Mouse (Mus musculus) hindlimb bud, embryonic 11.5 days (tissue): Measurements from ENCODE around the gene Krt10.

Experiments
- DNase-seq: peaks from one replicate; pipeline ENCODE4 v3.0.0-alpha.2; 2012; ENCODE audit warnings: low read depth, low spot score; ENCODE audit errors: extremely low spot score

Krt10 gene

DNA sequence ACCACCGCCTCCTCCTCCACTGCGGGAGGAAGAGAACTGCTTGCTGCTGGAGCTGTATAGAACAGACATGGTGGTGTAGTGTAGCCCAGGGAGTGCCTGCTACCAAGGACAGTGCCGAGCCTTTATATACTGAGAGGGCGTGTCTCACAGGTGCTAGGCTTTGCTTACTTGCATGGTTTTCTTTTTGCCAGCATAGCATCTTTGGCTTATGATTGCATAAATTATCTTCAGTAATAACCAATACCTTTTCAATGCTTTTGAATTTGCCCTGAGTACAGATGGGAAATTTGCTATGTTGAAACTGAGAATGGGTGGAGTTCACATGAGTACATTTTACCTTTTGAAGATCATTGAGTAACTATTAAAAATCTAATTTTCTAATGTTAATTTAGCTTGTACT, at the start of gene Krt10:
Krt10 (minus strand) TSS at position 101 of the 400 bp plus-strand sequence.
- no peak for DNase-seq

DNA sequence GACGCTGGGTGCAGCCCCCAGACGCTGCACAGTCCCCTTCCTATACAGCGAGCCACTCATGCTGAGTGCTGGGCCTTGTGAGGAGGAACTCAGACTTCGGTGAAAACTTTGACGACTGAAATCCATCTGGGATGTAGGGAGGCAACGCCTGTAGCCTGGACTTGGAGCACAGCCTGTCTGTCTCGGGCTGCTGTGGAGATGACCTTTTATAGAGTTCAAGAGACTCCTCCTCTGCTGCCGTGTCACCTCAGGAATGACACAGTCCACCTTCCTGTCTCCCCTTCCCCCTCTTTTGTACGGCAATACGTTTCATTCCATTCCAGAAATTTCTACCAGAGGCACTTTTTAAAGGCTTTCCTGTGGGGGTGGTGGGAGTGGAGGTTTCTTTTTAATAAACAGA, 48.8 kb upstream of the Krt10 start, which contains the start of gene Krt20:
Krt20 (minus strand) TSS at position 179 of the 400 bp plus-strand sequence.
- no peak for DNase-seq

DNA sequence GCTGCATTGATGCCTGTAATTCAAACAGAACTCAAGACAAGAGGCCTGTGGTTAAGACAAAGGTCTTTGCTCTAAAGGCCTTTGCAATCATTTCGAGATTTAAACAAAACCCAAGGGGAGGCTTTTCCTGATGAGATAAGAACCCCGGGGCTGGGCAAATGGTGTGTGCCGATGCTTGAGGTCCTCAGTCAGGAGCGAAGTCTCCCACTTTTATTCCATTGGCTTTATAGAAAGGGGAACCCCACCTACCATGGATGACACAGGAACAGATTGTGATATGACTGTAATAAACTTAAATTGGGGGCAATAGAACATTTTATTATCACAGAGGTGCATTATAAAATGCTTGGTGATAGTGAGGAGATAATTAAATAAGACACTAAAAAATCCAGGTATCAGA, 47.5 kb upstream of the Krt10 start:
- DNase-seq = no peak

DNA sequence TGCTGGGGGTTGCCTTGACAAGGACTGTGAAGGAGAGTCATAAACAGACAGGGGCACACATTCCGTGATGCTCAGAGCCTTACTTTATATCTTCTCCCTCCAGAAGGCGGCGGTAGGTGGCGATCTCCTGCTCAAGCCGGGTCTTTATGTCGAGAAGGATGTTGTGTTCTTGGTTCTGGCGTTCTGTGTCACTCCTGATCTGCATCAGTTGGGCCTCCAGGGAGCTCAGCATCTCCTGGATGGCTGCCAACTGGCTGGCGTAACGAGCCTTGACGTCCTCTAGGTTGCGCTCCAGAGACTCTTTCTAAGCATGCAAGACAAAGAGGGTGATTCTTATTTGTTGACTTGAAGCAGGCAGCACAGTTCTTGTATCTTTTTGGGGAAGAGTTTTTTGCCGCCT, 41.5 kb upstream of the Krt10 start:
- DNase-seq = no peak

DNA sequence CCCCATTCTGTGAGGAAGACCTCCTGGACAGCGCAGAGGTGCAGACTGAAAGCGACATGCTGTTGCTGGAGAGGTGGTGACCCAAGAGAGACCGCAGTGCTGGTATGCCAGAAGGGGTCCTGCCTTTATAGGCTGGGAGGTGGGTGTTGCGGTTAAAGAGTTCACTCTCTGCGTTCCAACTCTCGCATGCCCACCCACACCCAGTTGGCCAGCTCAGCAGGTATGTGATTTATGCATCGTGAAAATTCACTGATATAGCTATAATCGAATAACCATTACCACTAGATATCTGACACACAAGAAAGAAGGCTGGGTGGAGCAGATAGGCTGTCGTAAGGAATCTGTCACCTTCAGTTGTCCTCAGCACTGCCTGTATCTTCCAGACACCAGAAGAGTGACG, 33.0 kb upstream of the Krt10 start, which contains the start of gene Krt12:
Krt12 (minus strand) TSS at position 101 of the 400 bp plus-strand sequence.
- DNase-seq = no peak

DNA sequence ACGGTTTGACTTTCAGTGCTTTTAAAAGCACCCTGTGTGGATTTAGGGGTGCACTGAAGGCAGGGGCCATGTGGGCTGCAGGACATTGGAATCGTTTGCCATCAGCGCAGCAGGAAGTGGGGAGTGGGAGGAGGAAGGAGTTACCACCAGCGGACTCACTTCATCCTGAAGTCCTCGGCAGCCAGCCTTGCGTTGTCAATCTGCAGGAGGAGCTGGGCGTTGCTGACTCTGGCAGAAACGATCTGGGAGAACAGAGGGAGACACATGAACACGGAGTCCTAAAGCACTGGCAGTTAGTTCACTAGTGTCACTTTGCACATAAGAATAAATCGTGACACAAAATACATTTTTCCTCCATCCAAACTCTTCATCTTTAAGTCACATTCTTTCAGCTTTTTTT, 31.4 kb upstream of the Krt10 start:
- no peak for DNase-seq

DNA sequence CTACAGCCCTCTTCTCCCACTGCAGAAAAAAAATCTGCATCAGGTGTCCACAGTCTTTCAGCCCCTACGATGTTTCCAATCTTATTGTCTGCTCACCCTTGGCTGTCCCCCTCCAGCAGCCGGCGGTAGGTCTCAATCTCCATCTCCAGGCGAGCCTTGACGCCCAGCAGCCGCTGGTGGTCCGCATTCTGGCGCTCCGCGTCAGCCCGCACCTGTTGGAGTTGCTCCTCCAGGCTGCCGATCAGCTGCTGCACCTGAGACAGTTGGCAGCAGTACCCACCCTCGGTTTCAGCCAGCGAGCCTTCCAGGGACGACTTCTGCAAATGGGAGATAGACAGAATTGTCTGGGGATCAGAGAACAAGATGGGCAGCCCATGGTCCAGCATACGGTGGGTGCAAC, 28.7 kb upstream of the Krt10 start:
- no peak for DNase-seq

DNA sequence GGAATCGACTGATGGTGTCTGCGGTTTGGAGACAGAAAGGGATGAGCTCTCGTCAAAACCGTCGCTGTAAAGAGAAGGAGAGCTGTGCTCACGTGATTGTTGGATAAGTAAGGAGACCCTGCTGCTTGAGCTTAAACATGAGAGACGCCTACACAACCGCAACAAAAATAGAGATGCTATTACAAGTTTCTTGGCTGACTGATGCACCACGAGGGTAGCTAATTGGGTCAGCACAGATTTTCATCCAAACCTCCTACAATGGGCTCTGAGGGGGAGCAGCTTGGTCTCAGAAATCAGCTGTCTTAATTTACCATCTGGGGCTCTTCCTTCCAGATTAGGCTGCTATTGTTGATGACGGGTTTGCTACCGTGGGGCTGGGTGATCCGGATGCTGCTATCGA, 27.7 kb upstream of the Krt10 start:
- DNase-seq = no peak

DNA sequence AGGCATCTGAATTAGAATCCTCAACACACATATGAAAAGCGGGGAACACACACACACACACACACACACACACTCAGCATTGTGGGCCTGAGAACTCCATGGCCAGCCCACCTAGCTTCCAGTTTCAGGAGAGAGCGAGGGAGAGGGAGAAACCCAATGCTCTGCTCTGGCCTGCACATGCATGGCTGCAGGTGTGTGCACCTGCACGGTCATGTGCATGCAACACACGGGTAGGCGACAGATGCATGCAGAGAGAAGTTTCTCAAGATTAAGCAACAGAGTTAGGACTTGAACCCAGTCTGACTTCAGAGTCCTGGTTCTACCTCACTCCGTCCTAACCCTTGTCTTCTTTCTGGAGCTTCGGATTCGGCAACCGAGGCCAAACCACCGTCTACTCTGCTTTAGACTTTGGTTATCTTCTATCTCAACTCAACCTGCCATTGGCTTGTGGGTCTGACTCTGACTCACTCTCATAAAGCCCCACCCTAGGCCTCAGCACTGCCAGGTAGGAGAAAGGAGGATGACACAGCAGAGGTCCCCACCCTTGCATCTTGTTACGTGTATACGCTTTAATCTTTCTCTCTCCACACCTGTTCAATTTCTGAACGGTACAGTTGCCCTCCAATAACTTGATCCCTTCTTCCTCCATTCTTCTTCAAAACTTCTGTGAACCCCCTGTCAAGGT, 25.4 kb upstream of the Krt10 start:
- no peak for DNase-seq

DNA sequence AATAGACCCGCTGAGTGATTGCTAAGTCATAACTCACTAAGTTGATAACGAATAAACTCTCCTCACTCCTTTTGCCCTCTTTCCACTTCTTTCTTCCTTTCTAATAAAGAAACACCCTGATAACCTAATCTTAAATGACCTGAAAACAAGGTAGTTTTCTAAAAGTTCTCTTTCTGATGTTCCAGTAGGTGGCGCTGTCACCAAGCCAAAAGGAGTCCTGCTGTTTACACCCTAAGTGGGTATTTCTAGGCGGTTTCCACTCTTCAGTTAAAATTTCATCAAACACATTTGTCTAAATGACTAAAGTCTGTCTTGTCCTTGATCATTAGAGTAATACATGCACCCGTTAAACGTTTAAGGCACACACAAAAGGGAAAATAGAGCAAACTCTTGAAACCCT, 24.1 kb upstream of the Krt10 start:
- DNase-seq = no peak

DNA sequence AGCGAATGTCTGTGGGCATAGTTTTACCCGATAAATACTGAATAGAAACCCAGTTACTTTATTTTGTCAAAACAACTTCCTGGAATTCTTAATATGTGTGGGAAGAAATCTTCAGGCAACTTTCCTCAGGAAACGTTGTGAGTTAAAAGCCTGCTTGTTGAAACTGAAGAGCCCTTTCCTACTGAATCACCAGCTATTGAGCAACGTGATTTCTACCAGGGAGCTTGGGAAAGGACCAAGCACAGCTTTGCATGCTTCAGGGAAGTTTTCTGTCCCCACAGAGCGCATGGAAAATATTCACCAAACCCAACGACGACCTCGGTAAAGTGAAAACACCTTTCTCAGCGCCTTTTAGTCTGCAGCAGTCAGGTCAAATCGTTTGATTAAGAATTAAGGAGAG, 17.0 kb upstream of the Krt10 start:
- DNase-seq = no peak

DNA sequence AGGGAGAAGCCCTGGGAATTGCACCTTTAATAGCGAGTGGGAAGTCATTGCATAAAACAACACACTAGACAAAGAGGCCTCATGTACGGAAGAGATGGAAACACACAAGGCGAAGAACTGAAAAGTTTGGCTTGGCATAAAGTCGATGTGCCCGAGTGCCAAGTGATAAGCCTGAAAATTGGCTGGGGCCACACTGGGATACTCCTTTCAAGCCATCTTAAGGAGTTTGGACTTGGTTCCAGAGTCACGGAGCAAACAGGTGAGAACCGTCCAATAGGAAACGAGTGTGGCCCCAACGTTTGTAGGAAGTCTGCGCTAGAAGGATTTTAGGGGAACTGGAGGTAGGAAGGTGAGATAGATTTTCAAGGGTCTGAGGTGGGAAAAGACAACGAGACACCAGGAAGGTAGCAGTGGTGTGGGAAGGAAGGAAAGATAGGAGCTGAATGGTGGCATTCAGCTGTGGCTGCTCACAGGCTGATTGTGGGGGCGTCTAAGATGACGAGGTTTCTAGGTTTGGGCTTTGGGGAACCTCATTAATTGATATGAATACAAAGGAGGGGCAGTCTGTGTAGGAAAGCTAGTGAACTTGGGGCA, 10.9 kb upstream of the Krt10 start:
- no peak for DNase-seq

DNA sequence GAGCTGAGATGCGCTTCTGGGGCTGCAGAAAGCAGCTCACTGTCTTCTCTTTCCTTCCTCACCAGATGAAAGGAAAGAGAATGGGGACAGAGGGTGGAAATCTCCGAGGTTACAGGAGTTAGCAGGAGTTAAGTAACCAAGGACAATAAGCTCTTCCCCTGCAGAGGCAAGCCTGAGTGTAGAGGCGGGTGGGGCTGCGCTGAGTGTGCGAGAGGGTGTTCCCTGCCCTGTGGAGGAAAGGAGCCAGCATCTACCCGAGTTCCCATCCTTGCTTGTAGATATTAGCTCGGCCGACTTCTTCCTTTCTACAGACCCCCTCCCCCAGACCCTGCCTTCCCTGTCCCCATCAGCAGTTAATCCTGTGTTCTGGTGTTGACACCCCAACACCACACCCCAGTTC, 9.7 kb upstream of the Krt10 start:
- DNase-seq = no peak

DNA sequence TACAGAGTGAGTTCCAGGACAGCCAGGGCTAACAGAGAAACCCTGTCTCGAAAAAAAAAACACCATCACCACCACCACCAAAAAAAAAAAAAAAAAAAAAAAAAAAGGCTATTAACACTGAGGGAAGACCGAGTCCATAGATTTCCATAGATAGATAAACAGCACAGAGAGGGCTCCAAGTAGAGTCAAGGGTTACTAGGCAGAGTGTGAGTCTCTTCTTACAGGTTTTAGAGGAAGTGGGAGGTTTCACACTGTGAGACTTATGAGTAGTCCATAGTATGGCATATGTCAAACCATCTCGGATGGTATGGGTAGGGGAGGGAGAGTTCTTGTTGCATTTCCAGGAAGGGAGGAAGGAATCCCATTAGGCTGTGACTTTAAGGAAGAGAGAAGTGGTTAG, 8.9 kb upstream of the Krt10 start:
- no peak for DNase-seq

DNA sequence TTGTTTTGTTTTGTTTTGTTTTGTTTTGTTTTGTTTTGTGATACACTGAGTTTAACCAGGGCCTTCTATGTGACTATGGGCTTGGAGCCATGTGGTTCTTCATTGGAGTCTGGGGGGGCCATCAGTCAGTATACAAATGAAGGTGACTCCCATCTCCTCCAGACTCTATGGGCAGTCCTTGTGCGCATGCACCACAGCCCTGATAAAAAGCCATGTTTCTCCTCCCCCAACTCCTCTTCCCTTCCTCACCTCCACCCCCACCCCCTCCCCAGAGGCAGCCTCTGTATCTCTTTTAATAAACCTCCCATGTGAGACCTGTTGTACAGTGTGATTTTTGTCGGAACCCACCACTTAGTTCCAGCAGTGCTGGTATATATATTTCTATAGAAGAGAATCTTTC, 7.5 kb upstream of the Krt10 start:
- DNase-seq = no peak

DNA sequence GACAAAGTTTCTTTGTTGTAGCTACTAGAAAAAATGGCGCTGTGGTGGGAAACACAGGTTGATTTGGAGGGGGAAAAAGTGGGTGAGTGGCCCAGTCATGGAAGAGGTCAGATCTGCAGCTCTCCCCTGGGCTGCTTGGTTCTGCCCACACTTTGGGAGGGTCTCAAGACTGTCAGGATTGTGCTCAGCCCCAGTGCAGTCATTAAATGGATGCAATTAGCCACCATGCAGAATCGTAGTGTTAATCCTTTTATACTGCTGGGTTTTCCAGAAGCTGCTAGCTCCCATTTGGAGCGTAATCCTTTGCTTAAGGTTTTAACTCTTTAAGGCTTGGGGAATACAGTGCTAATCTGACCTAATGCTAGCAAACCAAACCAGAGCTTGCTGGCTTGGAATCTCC, 6.9 kb upstream of the Krt10 start:
- DNase-seq = no peak

DNA sequence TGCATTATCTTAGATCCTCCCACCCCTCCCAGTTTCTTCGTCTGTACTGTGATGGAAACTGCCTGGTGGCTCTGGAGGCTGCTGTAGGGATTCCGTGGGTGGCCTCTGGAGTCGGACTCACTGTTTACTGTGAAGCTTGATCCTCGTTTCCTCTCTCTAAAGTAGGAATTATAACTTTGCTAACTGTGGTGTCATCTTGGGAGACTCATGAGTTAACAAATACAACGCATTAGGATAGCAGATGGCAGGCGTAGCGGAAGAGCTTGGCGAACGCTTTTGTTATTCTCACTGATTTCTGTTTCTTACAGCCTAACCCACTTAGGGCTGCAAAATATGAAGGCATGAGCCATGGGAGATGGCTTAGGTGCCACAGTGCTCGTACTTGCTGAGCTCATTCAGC, 3.3 kb upstream of the Krt10 start:
- no peak for DNase-seq

DNA sequence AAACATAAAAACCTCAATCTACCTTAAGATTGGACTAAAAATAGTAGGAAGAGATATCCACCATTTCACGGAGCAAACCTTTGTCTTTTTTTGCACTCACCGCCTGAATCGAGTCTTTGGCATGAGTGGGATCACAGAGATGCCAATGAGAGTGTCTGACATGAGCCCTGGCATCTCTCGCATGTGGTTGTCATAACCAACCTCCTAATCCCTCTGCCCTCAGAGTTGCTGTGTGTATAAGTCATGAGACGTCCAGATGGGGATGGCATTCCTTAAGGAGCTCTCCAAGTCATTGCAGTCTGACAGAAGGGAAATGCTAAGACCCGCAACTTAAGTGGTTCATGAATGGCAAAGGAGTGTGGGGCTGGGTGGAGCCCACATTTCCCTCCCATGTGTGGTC, 2.2 kb upstream of the Krt10 start:
- DNase-seq = no peak

DNA sequence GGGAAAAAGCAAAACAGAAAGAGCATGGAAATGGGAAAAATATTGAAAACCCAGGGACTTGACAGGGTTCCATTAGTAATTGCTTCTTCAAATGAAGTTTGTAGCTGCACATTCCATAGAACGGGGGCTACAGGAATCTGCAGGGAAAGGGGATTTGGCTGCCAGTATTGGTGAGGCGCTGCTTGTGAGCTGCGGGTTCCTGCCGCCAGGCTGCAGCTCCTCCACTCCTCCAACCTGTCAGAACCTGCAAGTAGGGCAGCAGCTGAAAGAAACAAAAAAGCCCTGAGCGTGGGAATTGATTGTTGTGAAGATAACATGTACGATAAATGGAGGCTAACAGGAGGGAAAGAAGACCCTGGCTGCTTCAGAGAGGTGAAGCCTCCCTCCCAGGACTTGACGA, 1.7 kb upstream of the Krt10 start:
- DNase-seq = no peak

DNA sequence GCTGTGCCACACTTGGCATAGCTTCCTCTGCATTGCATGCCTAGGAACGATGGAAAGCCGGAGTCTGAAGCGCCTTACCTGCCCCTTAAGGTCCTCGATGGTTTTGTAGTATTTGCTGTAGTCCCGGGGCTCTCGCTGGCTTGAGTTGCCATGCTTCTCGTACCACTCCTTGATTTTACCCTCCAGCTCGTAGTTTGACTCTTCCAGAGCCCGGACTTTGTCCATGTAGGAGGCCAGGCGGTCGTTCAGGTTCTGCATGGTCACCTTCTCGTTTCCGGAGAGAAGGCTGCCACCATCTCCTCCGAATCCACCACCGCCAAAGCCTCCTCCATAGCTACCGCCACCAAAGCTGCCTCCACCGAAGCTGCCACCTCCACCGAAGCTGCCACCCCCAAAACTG, 503 bp downstream of the Krt10 start:
- no peak for DNase-seq

DNA sequence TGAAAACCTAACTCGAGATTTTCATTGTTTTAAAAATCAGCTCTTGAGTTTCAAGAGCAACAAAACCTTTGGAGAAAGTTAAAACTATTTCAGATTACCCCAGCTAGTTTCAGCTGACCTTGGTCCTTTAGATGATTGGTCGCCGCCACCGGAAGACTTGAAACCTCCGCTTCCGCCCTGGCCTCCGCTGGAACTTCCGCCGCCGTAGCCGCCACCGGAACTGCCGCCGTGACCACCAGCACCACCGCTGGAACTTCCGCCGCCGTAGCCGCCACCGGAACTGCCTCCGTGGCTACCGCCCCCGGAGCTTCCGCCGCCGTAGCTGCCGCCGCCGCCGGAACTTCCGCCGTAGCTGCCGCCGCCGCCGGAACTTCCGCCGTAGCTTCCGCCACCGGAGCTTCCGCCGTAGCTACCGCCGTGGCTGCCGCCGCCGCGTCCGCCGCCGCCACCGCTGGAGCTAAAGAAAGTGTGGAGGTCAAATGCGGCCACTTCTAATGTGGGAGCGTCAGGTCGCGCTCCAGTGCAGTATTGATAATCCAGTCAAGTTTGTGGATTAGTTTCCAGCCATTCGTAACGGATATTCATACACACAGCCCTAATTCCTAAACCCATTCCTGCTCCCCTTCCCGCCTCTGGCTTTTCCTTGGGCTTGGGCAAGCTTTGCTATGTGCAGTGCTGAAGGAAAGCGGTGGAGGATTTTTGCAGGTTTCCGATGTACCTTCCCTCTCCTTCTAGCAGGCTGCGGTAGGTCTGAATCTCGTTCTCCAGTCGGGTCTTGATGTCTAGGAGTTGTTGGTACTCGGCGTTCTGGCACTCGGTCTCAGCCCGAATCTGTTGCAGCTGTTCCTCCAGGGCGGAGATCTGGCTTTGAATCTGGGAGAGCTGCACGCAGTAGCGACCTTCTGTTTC, 3.1 kb downstream of the Krt10 start:
- no peak for DNase-seq

DNA sequence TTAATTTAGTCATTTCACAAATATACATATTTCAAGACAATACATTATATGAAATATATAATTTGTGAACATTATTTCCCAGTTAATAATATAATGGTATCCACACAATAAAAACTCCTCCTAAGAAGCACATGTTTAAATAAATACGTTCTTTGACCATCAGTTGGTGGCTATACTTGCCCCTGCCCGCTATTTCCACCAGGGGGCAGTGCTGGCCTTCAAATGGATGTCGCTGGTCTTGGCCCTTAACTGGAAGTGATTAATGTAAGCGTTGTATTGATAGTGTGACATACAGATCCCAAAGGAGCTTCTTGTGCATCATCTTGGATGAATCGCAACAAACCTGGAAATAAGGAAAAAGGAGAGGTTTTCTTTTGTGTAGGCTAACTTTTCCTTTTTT, 9.6 kb downstream of the Krt10 start:
- DNase-seq = no peak
